Mouse (Mus musculus): Measurements from ENCODE around the gene Atad1. TPM values are rescaled to one million over a fixed set of nuclear protein-coding genes. Genes with fewer than 3 reads are reported as not detected.
"Not testable (repeated sequence)": the region's sequence is repeated elsewhere in the genome, so short reads cannot be mapped to it uniquely, and the experiment has no call there.

The Atad1 gene
- 52.2 and 75.6 TPM in 2 replicates for polyA plus RNA-seq (2012; ENCODE audit: insufficient read depth, insufficient read length, missing spikeins)

- TF ChIP-seq CTCF (IDR thresholded peaks at IDR 0.05; ENCODE audit: low read depth, low read length) (no peak), POLR2A (IDR thresholded peaks at IDR 0.05; ENCODE audit: borderline replicate concordance, low read depth, low read length) (no peak)
- H3K4me3 ChIP-seq (ENCODE audit: insufficient read depth, low read length): no peak within 1 kb of the TSS
- no peak within 1 kb of the TSS for H3K27ac ChIP-seq (ENCODE audit: insufficient read depth, low read depth, low read length)
- no peaks in the 10 kb centered on the region for H3K4me1 ChIP-seq (ENCODE audit: control insufficient read depth, insufficient read depth, low read length)
These were observed at the start of gene Atad1 for GRCm38 (mm10) chr19:32739686-32740085. Atad1 (minus strand) TSS chr19:32739786.

DNA sequence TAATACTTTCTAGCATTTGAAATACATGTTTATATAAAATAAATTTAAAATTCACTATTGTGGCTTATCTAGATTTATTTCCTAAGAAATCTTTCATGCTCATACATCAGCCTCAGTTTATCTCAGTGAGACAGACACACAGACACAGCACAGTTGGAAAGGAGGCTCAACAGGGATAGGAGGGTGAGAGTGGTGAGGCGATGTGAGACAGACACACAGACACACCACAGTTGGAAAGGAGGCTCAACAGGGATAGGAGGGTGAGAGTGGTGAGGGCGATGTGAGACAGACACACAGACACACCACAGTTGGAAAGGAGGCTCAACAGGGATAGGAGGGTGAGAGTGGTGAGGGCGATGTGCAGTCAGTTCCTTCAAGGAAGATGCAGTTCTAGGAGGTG is 48.4 kb upstream of the Atad1 start:
- H3K4me3 ChIP-seq (ENCODE audit: insufficient read depth, low read length): 0 out of 2 replicates have a peak overlapping the region, but pooled peaks have one; percentile 5
- peak overlapping the region; percentile 85 for H3K27ac ChIP-seq (ENCODE audit: insufficient read depth, low read depth, low read length)
- H3K4me1 ChIP-seq (ENCODE audit: control insufficient read depth, insufficient read depth, low read length): peaks cover 44% of the 10 kb centered on the region

GRCm38 (mm10) chr19:32787388-32787787 is 47.8 kb upstream of the Atad1 start:
- Histone ChIP-seq H3K4me1 (ENCODE audit: control insufficient read depth, insufficient read depth, low read length) (peaks cover 50% of the 10 kb centered on the region), H3K27ac (ENCODE audit: insufficient read depth, low read depth, low read length) (peak overlapping the region; percentile 85)
- not testable (repeated sequence) for H3K4me3 ChIP-seq (ENCODE audit: insufficient read depth, low read length)

GRCm38 (mm10) chr19:32781305-32782071 is 41.9 kb upstream of the Atad1 start:
- H3K4me3 ChIP-seq (ENCODE audit: insufficient read depth, low read length): no peak overlapping the region
- TF ChIP-seq CTCF (IDR thresholded peaks at IDR 0.05; ENCODE audit: low read depth, low read length): no peak
- no peak for TF ChIP-seq POLR2A (IDR thresholded peaks at IDR 0.05; ENCODE audit: borderline replicate concordance, low read depth, low read length)

DNA sequence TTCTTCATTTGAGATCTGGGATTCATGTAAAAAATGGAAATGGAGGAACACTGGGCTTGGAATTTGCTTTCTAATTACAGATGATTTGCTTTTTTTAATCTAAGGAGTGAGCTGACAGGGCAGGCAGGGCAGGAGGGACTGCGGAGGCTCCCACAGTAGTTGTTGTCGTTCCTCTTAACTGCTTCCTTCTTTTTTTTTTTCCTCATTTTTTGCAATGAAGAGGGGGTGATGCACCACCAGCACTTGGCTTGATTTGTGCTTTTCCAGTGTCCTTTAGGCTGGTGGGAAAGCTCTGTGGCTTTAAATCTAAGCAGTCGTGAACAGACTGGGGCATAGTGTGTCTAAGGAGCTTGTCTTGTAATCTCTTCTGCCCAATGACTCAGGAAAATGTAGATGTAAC is 39.5 kb upstream of the Atad1 start:
- H3K4me3 ChIP-seq (ENCODE audit: insufficient read depth, low read length): no peak overlapping the region
- TF ChIP-seq POLR2A (IDR thresholded peaks at IDR 0.05; ENCODE audit: borderline replicate concordance, low read depth, low read length): no peak
- no peak for TF ChIP-seq CTCF (IDR thresholded peaks at IDR 0.05; ENCODE audit: low read depth, low read length)
- H3K4me1 ChIP-seq (ENCODE audit: control insufficient read depth, insufficient read depth, low read length): peaks cover 41% of the 10 kb centered on the region
- H3K27ac ChIP-seq (ENCODE audit: insufficient read depth, low read depth, low read length): peak overlapping the region; percentile 83

More at GRCm38 (mm10) chr19:32781305-32782071, 41.9 kb upstream of the Atad1 start:
- Histone ChIP-seq H3K27ac (ENCODE audit: insufficient read depth, low read depth, low read length) (peak overlapping the region; percentile 23), H3K4me1 (ENCODE audit: control insufficient read depth, insufficient read depth, low read length) (peaks cover 49% of the 10 kb centered on the region)

DNA sequence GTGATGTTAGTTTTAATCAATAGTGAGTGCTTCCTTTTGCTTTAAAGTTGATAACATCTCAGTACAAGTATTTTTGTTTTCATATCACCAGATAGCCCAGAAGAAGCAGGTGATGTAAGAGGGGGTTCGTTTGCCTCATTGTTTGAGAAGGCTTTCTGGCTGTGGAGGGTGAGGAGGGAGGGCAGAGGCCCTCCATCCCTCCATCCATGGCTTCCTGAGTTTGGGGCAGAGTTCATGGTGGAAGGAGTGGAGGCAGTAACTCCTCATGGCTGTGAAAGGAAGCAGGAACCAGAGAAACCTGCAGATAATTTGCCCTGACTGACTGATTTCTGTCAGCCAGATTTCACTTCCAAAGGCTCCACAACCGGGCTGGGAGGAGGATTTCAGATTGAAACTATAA is 38.8 kb upstream of the Atad1 start:
- Histone ChIP-seq H3K4me1 (ENCODE audit: control insufficient read depth, insufficient read depth, low read length) (peaks cover 36% of the 10 kb centered on the region), H3K4me3 (ENCODE audit: insufficient read depth, low read length) (no peak overlapping the region), H3K27ac (ENCODE audit: insufficient read depth, low read depth, low read length) (peak overlapping the region; percentile 48)
- TF ChIP-seq CTCF (IDR thresholded peaks at IDR 0.05; ENCODE audit: low read depth, low read length) (no peak), POLR2A (IDR thresholded peaks at IDR 0.05; ENCODE audit: borderline replicate concordance, low read depth, low read length) (no peak)

DNA sequence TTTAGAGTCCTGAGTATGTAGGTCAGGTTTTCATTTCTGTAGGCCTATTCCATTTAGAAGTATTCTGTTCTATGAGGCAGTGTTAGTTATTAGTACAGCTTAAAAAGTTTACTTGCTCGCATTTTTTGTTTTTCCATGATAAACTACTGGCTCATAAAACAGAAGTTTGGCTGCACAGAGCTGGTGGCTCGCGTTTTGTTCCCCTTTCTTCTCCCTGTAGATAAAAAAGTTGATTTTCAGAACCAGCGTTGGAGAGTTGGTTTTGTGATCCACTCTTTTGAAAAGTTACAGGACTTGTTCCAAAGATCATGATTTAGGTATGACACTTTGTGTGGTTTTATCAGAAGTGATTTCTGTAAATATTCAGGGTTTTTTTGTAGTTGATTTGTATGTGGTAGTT is 22.9 kb upstream of the Atad1 start:
- Histone ChIP-seq H3K4me3 (ENCODE audit: insufficient read depth, low read length) (no peak overlapping the region), H3K27ac (ENCODE audit: insufficient read depth, low read depth, low read length) (no peak overlapping the region), H3K4me1 (ENCODE audit: control insufficient read depth, insufficient read depth, low read length) (peaks cover 15% of the 10 kb centered on the region)
- TF ChIP-seq CTCF (IDR thresholded peaks at IDR 0.05; ENCODE audit: low read depth, low read length) (no peak), POLR2A (IDR thresholded peaks at IDR 0.05; ENCODE audit: borderline replicate concordance, low read depth, low read length) (no peak)

DNA sequence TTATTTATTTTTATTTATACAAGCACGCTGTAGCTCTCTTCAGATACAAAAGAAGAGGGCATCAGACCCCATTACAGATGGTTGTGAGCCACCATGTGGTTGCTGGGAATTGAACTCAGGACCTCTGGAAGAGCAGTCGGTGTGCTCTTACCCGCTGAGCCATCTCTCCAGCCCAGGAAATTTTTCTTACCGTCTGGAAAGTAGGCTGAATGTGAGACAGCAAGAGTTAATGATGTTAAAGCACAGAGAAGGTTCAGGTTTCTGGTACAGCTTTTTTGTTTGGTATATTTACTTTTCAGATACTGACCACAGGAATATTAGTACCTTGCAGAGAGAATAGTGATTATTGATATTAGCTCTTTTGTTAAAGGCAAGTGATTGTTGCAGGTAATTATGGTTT is 21.6 kb upstream of the Atad1 start:
- no peak for TF ChIP-seq CTCF (IDR thresholded peaks at IDR 0.05; ENCODE audit: low read depth, low read length)
- TF ChIP-seq POLR2A (IDR thresholded peaks at IDR 0.05; ENCODE audit: borderline replicate concordance, low read depth, low read length): no peak
- Histone ChIP-seq H3K27ac (ENCODE audit: insufficient read depth, low read depth, low read length) (no peak overlapping the region), H3K4me3 (ENCODE audit: insufficient read depth, low read length) (peak overlapping the region; percentile 46), H3K4me1 (ENCODE audit: control insufficient read depth, insufficient read depth, low read length) (peaks cover 11% of the 10 kb centered on the region)

GRCm38 (mm10) chr19:32760499-32760898 is 20.9 kb upstream of the Atad1 start:
- Histone ChIP-seq H3K4me3 (ENCODE audit: insufficient read depth, low read length) (peak overlapping the region; percentile 57), H3K27ac (ENCODE audit: insufficient read depth, low read depth, low read length) (peak overlapping the region; percentile 35), H3K4me1 (ENCODE audit: control insufficient read depth, insufficient read depth, low read length) (peaks cover 11% of the 10 kb centered on the region)
- no peak for TF ChIP-seq CTCF (IDR thresholded peaks at IDR 0.05; ENCODE audit: low read depth, low read length)
- TF ChIP-seq POLR2A (IDR thresholded peaks at IDR 0.05; ENCODE audit: borderline replicate concordance, low read depth, low read length): no peak

DNA sequence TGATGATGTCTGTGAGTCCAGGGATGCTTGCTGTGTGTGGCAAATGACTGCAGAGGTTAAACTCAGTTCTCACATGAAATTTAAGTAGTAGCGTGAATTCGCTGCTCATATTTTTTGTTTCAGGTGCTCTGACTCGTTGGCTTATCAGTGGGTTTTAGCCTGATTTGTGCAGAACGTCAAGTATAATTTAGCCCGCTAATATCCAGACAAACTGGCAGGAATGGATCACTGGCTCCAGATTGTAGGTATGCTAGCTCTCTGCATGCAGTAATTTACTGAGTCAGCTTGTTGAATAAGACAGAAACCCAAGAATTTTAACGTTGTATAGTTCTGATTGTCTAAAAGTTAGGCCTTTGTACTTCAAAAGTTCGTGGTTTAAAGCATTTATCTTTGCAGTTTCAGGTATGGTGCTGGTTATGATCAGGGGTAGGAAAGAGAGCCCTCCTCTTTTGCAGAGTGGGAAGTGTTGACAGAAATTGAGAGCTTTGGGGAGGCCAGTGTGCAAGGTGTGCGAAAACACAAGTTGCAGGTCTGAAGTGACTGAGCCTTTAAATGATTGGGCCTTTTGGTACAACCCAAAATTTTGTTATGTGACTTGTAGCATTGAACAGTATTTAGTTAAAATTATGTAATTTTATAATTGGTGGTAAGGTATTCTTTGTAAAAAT is 19.9 kb upstream of the Atad1 start:
- no peak for TF ChIP-seq CTCF (IDR thresholded peaks at IDR 0.05; ENCODE audit: low read depth, low read length)
- no peak for TF ChIP-seq POLR2A (IDR thresholded peaks at IDR 0.05; ENCODE audit: borderline replicate concordance, low read depth, low read length)
- H3K4me3 ChIP-seq (ENCODE audit: insufficient read depth, low read length): peak overlapping the region; percentile 81
- H3K27ac ChIP-seq (ENCODE audit: insufficient read depth, low read depth, low read length): no peak overlapping the region
- H3K4me1 ChIP-seq (ENCODE audit: control insufficient read depth, insufficient read depth, low read length): peaks cover 8% of the 10 kb centered on the region

Data from bone marrow macrophage, adult 2 months (primary cell).